Mouse (Mus musculus) liver, postnatal 0 days (tissue): ENCODE data around the gene Adam33. TPM values are rescaled to one million over a fixed set of nuclear protein-coding genes. Genes with fewer than 3 reads are reported as not detected.

Experiments used
- ATAC-seq: fragments of 200-750 bp; cut with Nextera tagmentation; 2 replicates; pipeline ENCODE4 v1.8.0; 2017; ENCODE audit warnings: mild to moderate bottlenecking, moderate library complexity
- DNase-seq: peaks from one replicate; pipeline ENCODE4 v3.0.0-alpha.2; 2016
- H3K27ac ChIP-seq: fragments of 300-500 bp; sonication (generic); 2 replicates; pipeline ENCODE4 v1.5.1; 2014; ENCODE audit warnings: antibody characterized with exemption, moderate library complexity, mild to moderate bottlenecking, low read depth
- H3K27me3 ChIP-seq: fragments of 300-500 bp; sonication (generic); 2 replicates; pipeline ENCODE4 v1.6.1; 2014; ENCODE audit warnings: low read length, control low read depth, mixed read lengths; ENCODE audit not compliant: insufficient read depth
- H3K36me3 ChIP-seq: fragments of 300-500 bp; sonication (generic); replicated peaks from 2 replicates; pipeline ENCODE4 v1.6.1; 2014; ENCODE audit warnings: mild to moderate bottlenecking, control low read depth, low read length, moderate library complexity, mixed read lengths; ENCODE audit not compliant: insufficient read depth
- H3K4me1 ChIP-seq: fragments of 300-500 bp; sonication (generic); 2 replicates; pipeline ENCODE4 v1.6.1; 2014; ENCODE audit warnings: antibody characterized with exemption, mild to moderate bottlenecking, control low read depth; ENCODE audit not compliant: insufficient read depth
- H3K4me2 ChIP-seq: fragments of 300-500 bp; sonication (generic); 2 replicates; pipeline ENCODE4 v1.6.1; 2014; ENCODE audit warnings: low read depth, mild to moderate bottlenecking, low read length, moderate library complexity, mixed read lengths
- H3K4me3 ChIP-seq: fragments of 300-500 bp; sonication (generic); 2 replicates; pipeline ENCODE4 v1.5.1; 2014; ENCODE audit warnings: low read depth, low read length
- H3K9ac ChIP-seq: fragments of 300-500 bp; sonication (generic); replicated peaks from 2 replicates; pipeline ENCODE4 v1.6.1; 2014; ENCODE audit warnings: mild to moderate bottlenecking, moderate library complexity
- H3K9me3 ChIP-seq: fragments of 300-500 bp; sonication (generic); 2 replicates; pipeline ENCODE4 v1.6.1; 2016; ENCODE audit warnings: mild to moderate bottlenecking, control low read depth, low read length, mixed read lengths
- CTCF ChIP-seq: sonication (generic); IDR thresholded peaks from 2 replicates; pipeline ENCODE4 v1.5.1; 2016; ENCODE audit warnings: antibody characterized with exemption, low read depth
- EP300 ChIP-seq: IDR thresholded peaks from 2 replicates; pipeline ENCODE4 v1.6.1; 2016; ENCODE audit warnings: antibody characterized with exemption, low read depth, mild to moderate bottlenecking
- WGBS: fragments of 180-500 bp; shearing (Covaris S2); extraction: QIAGEN DNeasy Blood & Tissue Kit; methylation state at CpG from one replicate; pipeline ENCODE4 v1.1.7; 2014; ENCODE audit not compliant: insufficient replicate concordance; 5-methylcytosine and 5-hydroxymethylcytosine counted together
- polyA plus RNA-seq: library from polyadenylated mRNA; unstranded; fragments of >200 nt; fragmentation: Nextera tagmentation; extraction: Ambion mirVana; gene quantifications from 2 replicates; pipeline ENCODE4 v1.2.1, GENCODE M21; 2015

Adam33 gene
- polyA plus RNA-seq, 1 experiment from 2014 or later: 1.2 TPM

DNA sequence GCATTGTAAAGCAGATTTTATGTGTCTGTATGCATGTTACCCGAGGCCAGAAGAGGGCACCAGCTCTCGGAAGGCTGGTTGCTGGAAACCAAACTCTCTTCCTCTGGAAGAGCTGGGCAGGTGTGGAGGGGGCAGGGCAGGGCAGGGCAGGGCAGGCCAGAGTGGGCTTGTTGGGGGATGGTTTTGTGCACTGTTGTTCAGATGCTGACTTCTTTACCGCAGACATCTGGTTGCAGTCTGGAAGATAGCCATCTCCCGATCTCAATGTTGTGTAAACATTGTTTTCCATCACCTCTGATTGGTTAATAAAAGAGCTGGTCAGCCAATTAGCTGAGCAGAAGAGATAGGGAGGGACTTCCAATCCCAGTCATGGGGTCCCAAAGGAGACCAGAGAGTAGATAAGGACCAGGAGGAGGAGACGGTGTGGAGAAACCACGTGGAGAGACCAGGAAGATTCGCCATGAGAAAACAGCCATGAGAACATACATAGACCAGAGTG, 19.2 kb downstream of the Adam33 start:
- 16% methylated on average over 7 of the region's 7 CpGs for WGBS
- ATAC-seq (no peak), DNase-seq (no peak)
- Histone ChIP-seq H3K27ac (no peak overlapping the region), H3K36me3 (no peaks in the 10 kb centered on the region), H3K4me1 (peaks cover 16% of the 10 kb centered on the region), H3K4me3 (no peak overlapping the region), H3K9ac (no peak overlapping the region), H3K9me3 (no peaks in the 10 kb centered on the region), H3K27me3 (peaks cover 40% of the 10 kb centered on the region), H3K4me2 (no peak overlapping the region)
- TF ChIP-seq CTCF: peak; percentile 47
- TF ChIP-seq EP300: no peak

GRCm38 (mm10) chr2:131042988-131043387, 20.6 kb downstream of the Adam33 start, which contains the start of gene Gfra4:
TSS of gene Gfra4 (minus strand) at chr2:131043088.
- DNase-seq (no peak), ATAC-seq (no peak)
- no peak within 1 kb of the TSS for H3K27ac ChIP-seq
- WGBS: 77% methylated on average over 2 of the region's 2 CpGs
- no peaks in the 10 kb centered on the region for H3K36me3 ChIP-seq
- H3K4me1 ChIP-seq: peaks cover 16% of the 10 kb centered on the region
- no peaks in the 10 kb centered on the region for H3K9me3 ChIP-seq
- H3K4me3 ChIP-seq: no peak within 1 kb of the TSS
- H3K27me3 ChIP-seq: peaks cover 47% of the 10 kb centered on the region
- no peak within 1 kb of the TSS for H3K9ac ChIP-seq
- TF ChIP-seq CTCF: no peak
- TF ChIP-seq EP300: no peak
- peak within 1 kb of the TSS; percentile 67; the same call in 1 of the 2 replicates for H3K4me2 ChIP-seq

DNA sequence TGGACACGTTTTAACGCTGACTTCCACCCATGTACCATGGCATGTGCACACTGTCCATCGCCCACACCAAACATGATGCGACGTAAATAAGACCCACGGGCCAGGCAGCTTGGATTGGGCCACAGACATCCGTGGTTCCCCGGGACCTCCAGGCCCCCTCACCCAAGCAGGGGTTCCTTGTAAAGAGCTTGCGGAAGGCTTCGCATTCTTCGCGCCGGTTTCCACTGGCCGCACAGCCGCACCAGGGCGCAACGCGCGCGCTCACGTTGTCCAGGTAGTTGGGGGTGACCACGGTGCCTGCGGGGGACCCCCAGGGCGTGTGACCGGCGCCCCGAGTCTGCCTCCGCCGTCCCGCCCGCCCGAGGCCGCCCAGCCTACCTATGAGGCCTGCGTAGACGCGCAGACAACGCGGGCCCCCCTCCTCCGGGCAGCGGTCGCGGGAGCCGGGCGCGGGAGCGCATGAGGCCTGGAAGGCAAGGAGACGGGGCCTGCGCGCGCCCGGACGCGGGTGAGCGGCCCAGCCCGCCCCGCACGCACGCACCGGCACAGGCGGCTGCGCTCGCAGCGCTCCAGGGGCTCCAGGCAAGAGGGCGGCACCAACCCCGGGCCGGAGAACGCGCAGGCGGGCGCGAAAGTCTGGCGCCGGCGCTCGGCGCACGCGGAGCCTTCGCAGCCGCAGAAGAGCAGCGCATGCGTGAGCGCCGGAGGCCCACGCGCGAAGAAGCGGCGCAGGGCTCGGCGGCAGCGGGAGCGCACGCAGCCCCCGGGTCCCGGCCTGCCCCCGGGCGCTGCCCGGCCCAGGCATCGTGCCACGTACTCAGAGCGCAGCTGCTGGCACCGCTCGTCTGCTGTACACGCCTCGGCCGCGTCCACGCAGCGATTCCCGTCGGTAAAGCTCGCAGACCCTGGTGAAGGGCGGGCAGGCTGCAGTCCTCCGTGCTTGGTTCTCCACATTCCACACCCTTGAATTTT, 22.5 kb downstream of the Adam33 start:
- Histone ChIP-seq H3K9ac (no peak overlapping the region), H3K27me3 (peaks cover 47% of the 10 kb centered on the region), H3K27ac (no peak overlapping the region), H3K9me3 (no peaks in the 10 kb centered on the region), H3K36me3 (no peaks in the 10 kb centered on the region), H3K4me3 (peak overlapping the region; percentile 36), H3K4me1 (peaks cover 16% of the 10 kb centered on the region), H3K4me2 (peak overlapping the region; percentile 67)
- DNase-seq (no peak), ATAC-seq (no peak)
- 4% methylated on average over 107 of the region's 115 CpGs for WGBS
- TF ChIP-seq EP300 (no peak), CTCF (no peak)

GRCm38 (mm10) chr2:131038675-131039074, 24.9 kb downstream of the Adam33 start:
- TF ChIP-seq EP300 (no peak), CTCF (no peak)
- H3K27me3 ChIP-seq: peaks cover 47% of the 10 kb centered on the region
- no peak for ATAC-seq

DNA sequence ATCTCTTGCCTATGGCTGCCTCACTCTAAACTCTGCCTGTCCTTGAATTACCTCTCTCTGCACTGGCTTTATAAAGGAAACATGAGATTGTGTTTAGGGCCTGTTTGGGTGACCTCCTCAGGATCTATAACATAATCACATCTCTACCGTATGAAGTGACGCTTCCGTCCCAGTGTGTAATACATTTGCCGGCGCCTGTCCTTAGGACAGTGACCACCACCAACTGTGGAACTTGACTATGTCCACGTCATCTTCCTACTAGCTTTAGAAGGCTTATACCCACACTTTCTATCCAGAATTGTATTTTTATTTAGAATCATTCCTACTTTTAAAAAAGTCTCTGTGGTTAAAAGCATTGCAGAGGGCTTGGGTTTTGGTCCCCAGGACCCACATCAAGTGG, 25.4 kb downstream of the Adam33 start:
- H3K27ac ChIP-seq: no peak overlapping the region
- no peak for TF ChIP-seq CTCF
- TF ChIP-seq EP300: no peak
- peaks cover 4% of the 10 kb centered on the region for H3K9me3 ChIP-seq
- no peak for ATAC-seq
- no peak overlapping the region for H3K4me3 ChIP-seq
- DNase-seq: no peak
- peaks cover 45% of the 10 kb centered on the region for H3K27me3 ChIP-seq
- H3K36me3 ChIP-seq: no peaks in the 10 kb centered on the region
- H3K4me1 ChIP-seq: peaks cover 5% of the 10 kb centered on the region; the same call in 1 of the 2 replicates
- 87% methylated on average over 6 of the region's 6 CpGs for WGBS
- H3K9ac ChIP-seq: no peak overlapping the region
- H3K4me2 ChIP-seq: no peak overlapping the region

More at GRCm38 (mm10) chr2:131038675-131039074, 24.9 kb downstream of the Adam33 start:
- no peak overlapping the region for H3K4me3 ChIP-seq
- no peak overlapping the region for H3K27ac ChIP-seq
- DNase-seq: no peak
- peaks cover 2% of the 10 kb centered on the region for H3K9me3 ChIP-seq
- 76% methylated on average over 5 of the region's 5 CpGs for WGBS
- no peak overlapping the region for H3K4me2 ChIP-seq
- no peak overlapping the region for H3K9ac ChIP-seq
- peaks cover 5% of the 10 kb centered on the region; the same call in 1 of the 2 replicates for H3K4me1 ChIP-seq
- no peaks in the 10 kb centered on the region for H3K36me3 ChIP-seq
